Mouse (Mus musculus): ENCODE results near the gene Hist1h3f. TPM values are rescaled to one million over a fixed set of nuclear protein-coding genes. Genes with fewer than 3 reads are reported as not detected.

Hist1h3f gene
- total and polyA plus RNA-seq, 2 experiments from 2014 or later, result 0.16 to 466 TPM

DNA sequence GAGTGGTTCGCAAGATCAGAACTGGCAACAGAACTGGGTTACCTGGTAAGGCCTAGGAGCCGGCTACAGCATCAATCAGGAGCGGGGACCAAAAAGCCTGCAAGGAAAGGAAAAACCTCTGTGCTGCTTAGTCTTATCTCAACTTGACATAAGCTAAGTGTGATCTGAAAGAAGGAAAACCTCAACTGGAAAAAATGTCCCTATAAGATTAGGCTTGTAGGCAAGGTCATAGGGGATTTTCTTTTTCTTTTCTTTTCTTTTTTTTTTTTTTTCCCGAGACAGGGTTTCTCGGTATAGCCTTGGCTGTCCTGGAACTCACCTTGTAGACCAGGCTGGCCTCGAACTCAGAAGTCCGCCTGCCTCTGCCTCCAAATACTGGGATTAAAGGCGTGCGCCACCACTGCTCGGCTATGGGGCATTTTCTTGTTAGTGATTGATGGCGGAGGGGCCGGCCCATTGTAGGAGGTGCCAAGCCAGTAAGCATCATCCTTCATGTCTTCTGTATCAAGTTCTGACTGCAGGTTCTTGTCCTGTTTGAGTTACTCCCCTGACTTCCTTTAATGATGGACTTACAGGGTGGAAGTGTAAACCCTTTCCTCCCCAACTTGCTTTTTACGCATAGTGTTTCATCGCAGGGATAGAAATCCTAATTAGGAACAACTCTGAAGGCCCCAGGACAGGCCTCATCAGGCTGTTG is 36.9 kb upstream of the Hist1h3f start:
- no peak overlapping the region for H3K4me3 ChIP-seq (ENCODE audit: low read length)
- no peaks in the 10 kb centered on the region for H3K9me3 ChIP-seq (ENCODE audit: low read length)
- no peak overlapping the region for H3K27ac ChIP-seq
- no peaks in the 10 kb centered on the region for H3K36me3 ChIP-seq (ENCODE audit: insufficient read depth, low read length)
- H3K9ac ChIP-seq (replicated peaks; ENCODE audit: low read length), result no peak overlapping the region
- DNase-seq (ENCODE audit: low spot score), result no peak
- no peaks in the 10 kb centered on the region for H3K27me3 ChIP-seq (ENCODE audit: insufficient read depth, low read length)
- H3K4me1 ChIP-seq (ENCODE audit: insufficient read depth, low read length), result peaks cover 2% of the 10 kb centered on the region; the same call in 1 of the 2 replicates
- H3K4me2 ChIP-seq (ENCODE audit: low read depth, low read length), result peak overlapping the region; percentile 10; the same call in 1 of the 2 replicates
- ATAC-seq, result no peak
- 28% methylated on average over 14 of the region's 14 CpGs for WGBS
- no peak for TF ChIP-seq CTCF (IDR thresholded peaks at IDR 0.05; ENCODE audit: low read depth)

DNA sequence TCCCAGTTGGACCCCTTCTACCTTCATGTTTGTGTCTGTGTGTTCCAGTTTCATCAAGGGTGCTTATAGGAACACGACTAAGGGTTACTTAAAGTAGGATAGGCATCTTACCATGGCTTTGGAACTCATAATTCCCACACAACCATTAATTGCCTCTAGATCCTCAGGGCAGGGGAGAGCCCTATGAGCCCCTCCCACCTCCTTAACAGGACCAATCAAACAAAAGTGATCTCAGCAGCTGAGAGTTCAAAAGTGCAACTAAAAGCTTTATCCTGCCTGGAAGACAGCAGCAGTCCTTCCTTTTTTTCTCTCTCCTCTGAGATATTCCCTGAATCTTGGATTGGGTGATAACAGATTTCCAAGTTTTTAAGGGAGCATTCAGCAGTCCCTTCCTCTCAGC is 33.7 kb upstream of the Hist1h3f start:
- Histone ChIP-seq H3K36me3 (ENCODE audit: insufficient read depth, low read length) (no peaks in the 10 kb centered on the region), H3K27me3 (ENCODE audit: insufficient read depth, low read length) (no peaks in the 10 kb centered on the region), H3K4me3 (ENCODE audit: low read length) (no peak overlapping the region), H3K4me1 (ENCODE audit: insufficient read depth, low read length) (peaks cover 2% of the 10 kb centered on the region; the same call in 1 of the 2 replicates), H3K4me2 (ENCODE audit: low read depth, low read length) (no peak overlapping the region), H3K9me3 (ENCODE audit: low read length) (no peaks in the 10 kb centered on the region), H3K27ac (no peak overlapping the region), H3K9ac (replicated peaks; ENCODE audit: low read length) (no peak overlapping the region)
- no peak for TF ChIP-seq CTCF (IDR thresholded peaks at IDR 0.05; ENCODE audit: low read depth)
- no peak for ATAC-seq
- WGBS, result 40% methylated on average over 1 of the region's 1 CpGs
- DNase-seq (ENCODE audit: low spot score), result no peak

DNA sequence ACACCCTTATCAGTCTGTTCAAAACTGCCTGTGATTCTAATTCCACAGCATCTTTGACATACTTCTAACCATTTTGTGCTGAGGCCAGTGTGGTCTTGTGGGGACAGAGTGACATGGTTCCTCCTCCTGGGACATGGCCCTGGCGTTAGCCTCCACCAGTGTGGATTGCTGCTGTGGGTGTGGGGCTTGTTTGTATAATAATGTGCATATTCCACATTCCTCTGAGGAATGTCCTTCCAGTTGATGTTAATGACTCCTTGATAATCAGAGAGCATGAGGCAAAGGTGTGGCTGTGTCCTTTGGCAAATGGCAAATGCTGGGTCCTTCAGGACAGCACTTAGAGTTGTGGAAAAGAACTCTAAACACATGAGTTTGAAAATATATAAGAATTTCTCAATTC is 30.3 kb upstream of the Hist1h3f start:
- Histone ChIP-seq H3K4me3 (ENCODE audit: low read length) (no peak overlapping the region), H3K4me2 (ENCODE audit: low read depth, low read length) (no peak overlapping the region), H3K4me1 (ENCODE audit: insufficient read depth, low read length) (no peaks in the 10 kb centered on the region), H3K27ac (no peak overlapping the region), H3K9ac (replicated peaks; ENCODE audit: low read length) (no peak overlapping the region), H3K36me3 (ENCODE audit: insufficient read depth, low read length) (no peaks in the 10 kb centered on the region), H3K27me3 (ENCODE audit: insufficient read depth, low read length) (no peaks in the 10 kb centered on the region), H3K9me3 (ENCODE audit: low read length) (no peaks in the 10 kb centered on the region)
- WGBS, result 87% methylated on average over 1 of the region's 1 CpGs
- no peak for TF ChIP-seq CTCF (IDR thresholded peaks at IDR 0.05; ENCODE audit: low read depth)
- no peak for DNase-seq (ENCODE audit: low spot score)
- ATAC-seq, result no peak

DNA sequence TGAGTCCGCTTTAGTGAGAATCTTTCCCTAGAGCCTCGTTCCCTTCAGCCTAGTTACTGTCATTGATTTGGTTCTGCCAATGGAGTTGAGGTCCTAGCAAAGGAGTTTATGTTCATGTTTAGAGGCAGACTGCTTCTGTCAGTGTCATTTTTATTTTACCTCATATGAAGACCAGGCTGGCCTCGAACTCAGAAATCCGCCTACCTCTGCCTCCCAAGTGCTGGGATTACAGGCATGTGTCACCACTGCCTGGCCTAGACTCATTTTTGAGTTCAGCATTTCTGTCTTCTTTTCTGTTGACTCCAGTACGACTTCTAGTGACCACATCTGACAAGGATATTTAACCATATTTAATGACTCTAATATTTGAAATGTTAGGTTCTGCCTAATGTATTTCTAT is 28.6 kb upstream of the Hist1h3f start:
- Histone ChIP-seq H3K4me2 (ENCODE audit: low read depth, low read length) (no peak overlapping the region), H3K9me3 (ENCODE audit: low read length) (no peaks in the 10 kb centered on the region), H3K4me1 (ENCODE audit: insufficient read depth, low read length) (no peaks in the 10 kb centered on the region), H3K9ac (replicated peaks; ENCODE audit: low read length) (no peak overlapping the region), H3K4me3 (ENCODE audit: low read length) (no peak overlapping the region), H3K27ac (no peak overlapping the region), H3K27me3 (ENCODE audit: insufficient read depth, low read length) (no peaks in the 10 kb centered on the region), H3K36me3 (ENCODE audit: insufficient read depth, low read length) (no peaks in the 10 kb centered on the region)
- ATAC-seq, result no peak
- WGBS, result 83% methylated on average over 5 of the region's 5 CpGs
- no peak for DNase-seq (ENCODE audit: low spot score)
- TF ChIP-seq CTCF (IDR thresholded peaks at IDR 0.05; ENCODE audit: low read depth), result no peak

DNA sequence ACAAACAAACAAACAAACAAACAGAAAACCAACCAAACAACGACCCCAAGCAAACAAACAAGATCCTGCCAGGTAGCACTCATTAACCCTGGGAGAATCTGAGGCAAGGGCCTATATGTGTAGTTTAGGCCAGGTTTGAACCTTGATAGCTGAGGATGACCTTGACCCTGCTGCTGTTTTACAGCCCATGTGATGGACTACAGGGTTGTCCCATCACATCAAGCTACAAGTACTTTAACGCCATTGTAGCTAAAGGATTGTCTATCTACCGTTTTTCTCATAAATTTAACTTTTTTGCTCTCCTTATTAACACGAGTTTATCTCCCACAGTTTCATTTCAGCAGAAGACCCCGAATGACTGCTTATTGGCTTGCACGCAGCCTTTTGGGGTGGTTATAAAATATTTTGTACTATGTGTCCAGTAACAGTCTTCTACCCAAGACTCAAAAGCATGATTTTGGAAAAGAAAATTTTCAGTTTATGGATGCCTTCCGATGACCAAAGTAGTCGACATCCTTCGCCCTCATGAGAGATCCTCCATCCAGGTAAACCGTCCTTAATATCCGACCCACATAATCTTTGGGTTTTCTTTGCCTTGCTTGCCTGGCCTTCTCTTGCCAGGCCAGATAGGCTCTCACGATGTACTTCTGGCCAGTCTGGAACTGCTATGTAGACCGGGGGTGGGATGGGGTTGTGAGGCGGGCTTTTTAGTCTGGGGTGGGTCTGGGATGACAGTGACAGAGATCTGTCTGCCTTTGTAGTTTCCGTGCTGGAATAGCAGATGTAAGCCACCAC is 27.8 kb upstream of the Hist1h3f start:
- Histone ChIP-seq H3K27me3 (ENCODE audit: insufficient read depth, low read length) (no peaks in the 10 kb centered on the region), H3K4me1 (ENCODE audit: insufficient read depth, low read length) (no peaks in the 10 kb centered on the region), H3K27ac (no peak overlapping the region), H3K9me3 (ENCODE audit: low read length) (no peaks in the 10 kb centered on the region), H3K36me3 (ENCODE audit: insufficient read depth, low read length) (no peaks in the 10 kb centered on the region), H3K4me2 (ENCODE audit: low read depth, low read length) (peak overlapping the region; percentile 79), H3K4me3 (ENCODE audit: low read length) (peak overlapping the region; percentile 52), H3K9ac (replicated peaks; ENCODE audit: low read length) (no peak overlapping the region; the same call in 1 of the 2 replicates)
- 51% methylated on average over 15 of the region's 15 CpGs for WGBS
- no peak for ATAC-seq
- TF ChIP-seq CTCF (IDR thresholded peaks at IDR 0.05; ENCODE audit: low read depth), result no peak
- no peak for DNase-seq (ENCODE audit: low spot score)

DNA sequence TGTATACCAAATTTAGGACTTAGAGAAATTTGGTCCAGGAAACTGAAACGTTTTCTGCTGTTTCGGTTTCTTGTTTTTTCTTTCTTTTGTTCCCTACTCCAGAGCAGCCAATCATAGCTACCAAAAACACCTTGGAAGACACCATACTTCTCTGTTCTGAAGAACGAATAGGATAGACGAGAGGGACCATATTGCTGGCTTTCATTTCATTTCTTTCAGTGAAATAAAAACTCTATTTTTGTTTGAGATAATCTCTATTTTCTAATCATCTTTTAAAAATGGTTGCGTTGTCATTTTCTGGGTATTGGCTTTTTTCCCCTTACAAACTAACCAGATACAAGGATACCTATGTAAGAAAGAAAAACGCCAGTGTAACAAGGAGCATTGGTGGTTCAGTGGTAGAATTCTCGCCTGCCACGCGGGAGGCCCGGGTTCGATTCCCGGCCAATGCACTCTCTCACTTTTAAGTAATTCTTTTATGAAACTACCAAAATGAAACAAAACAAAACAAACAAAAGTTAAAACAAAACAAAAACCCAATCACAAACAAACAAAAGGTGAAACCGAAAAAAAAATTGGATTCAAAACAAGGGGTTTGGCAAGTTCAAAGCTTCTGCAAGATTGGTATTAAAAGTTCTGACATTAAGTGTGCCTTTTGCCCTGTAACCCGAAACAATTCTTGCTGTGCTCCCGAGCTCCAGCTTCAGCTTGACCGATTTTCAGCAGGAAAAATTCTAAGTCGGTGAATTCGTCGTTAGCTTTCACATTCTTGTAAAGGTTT is 26.8 kb upstream of the Hist1h3f start:
- Histone ChIP-seq H3K27ac (no peak overlapping the region), H3K9me3 (ENCODE audit: low read length) (no peaks in the 10 kb centered on the region), H3K4me3 (ENCODE audit: low read length) (peak overlapping the region; percentile 52), H3K9ac (replicated peaks; ENCODE audit: low read length) (no peak overlapping the region), H3K4me2 (ENCODE audit: low read depth, low read length) (peak overlapping the region; percentile 79), H3K4me1 (ENCODE audit: insufficient read depth, low read length) (no peaks in the 10 kb centered on the region), H3K36me3 (ENCODE audit: insufficient read depth, low read length) (no peaks in the 10 kb centered on the region), H3K27me3 (ENCODE audit: insufficient read depth, low read length) (no peaks in the 10 kb centered on the region)
- TF ChIP-seq CTCF (IDR thresholded peaks at IDR 0.05; ENCODE audit: low read depth), result no peak
- ATAC-seq (peak; percentile 75; the same call in 1 of the 2 replicates), DNase-seq (ENCODE audit: low spot score) (peak; percentile 84)
- under 1% methylated on average over 19 of the region's 19 CpGs for WGBS
